Comparison of ENCODE assay signal across 11 mouse cellular contexts in the genomic region with DNA sequence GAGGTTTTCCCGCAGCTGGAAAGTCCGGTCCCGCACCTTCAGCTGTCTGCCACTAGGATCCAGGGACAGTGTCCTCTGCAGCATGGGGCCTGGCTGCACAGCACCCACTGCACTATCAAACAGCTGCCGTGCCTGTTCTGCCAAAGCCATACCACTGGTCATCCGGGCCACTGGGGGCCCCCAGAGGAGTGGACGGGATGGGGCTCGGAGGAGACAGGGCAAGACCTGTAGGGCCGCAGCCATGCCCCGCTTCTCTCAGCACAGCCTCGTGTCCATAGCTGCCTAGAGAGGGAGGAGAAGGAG. TPM values are rescaled to one million over a fixed set of nuclear protein-coding genes. Genes with fewer than 3 reads are reported as not detected.
DNase-seq lines count a peak whose midpoint lies in the region; ATAC-seq and TF ChIP-seq lines count a peak whose summit lies in the region.
"Had no signal": no experiment of that assay in that cellular context is flagged by ENCODE, and none has a peak within 500 bp of the region (broad histone marks: within the 10 kb centered on the region; RNA-seq: fewer than 3 reads in every experiment).

No protein-coding gene starts in this region.

- 0 out of 2 replicates have a peak, but pooled peaks have one; percentile 1 for ATAC-seq in kidney, postnatal 0 days (replicated peaks; ENCODE audit: low FRiP score, low read depth)
- peak; percentile 24 for ATAC-seq in liver, postnatal 0 days
- ATAC-seq: inflammation-experienced regulatory T-cells, adult 6 months had no signal

- peak overlapping the region; percentile 27; the same call in 1 of the 2 replicates for H3K4me2 ChIP-seq in kidney, postnatal 0 days (ENCODE audit: low read length)
- peak overlapping the region; percentile 52 for H3K4me2 ChIP-seq in liver, postnatal 0 days (ENCODE audit: low read depth, low read length)

- intact Hi-C loops in heart, postnatal 10 days (cut with DNase I), result loop anchor here (5.0 kb wide), 1 partner anchor 125 kb away; the partner anchor contains the start of gene Poc1a

- no peaks in the 10 kb centered on the region for H3K36me3 ChIP-seq in kidney, postnatal 0 days (ENCODE audit: insufficient read depth, low read length)
- H3K36me3 ChIP-seq in liver, postnatal 0 days (replicated peaks; ENCODE audit: insufficient read depth, low read length), result no peaks in the 10 kb centered on the region; the same call in 1 of the 2 replicates

- H3K4me1 ChIP-seq in kidney, postnatal 0 days (replicated peaks; ENCODE audit: insufficient read depth, low read length), result no peaks in the 10 kb centered on the region; the same call in 1 of the 2 replicates
- peaks cover 11% of the 10 kb centered on the region for H3K4me1 ChIP-seq in liver, postnatal 0 days (ENCODE audit: insufficient read depth)

- H3K9ac ChIP-seq in kidney, postnatal 0 days (ENCODE audit: low read depth, low read length), result 0 out of 2 replicates have a peak overlapping the region, but pooled peaks have one; percentile 40
- H3K9ac ChIP-seq in liver, postnatal 0 days (replicated peaks), result peak overlapping the region; percentile 69

- TF ChIP-seq EP300 in liver, postnatal 0 days (IDR thresholded peaks at IDR 0.05; ENCODE audit: low read depth), result no peak

- no peak overlapping the region for H3K4me3 ChIP-seq in kidney, postnatal 0 days (replicated peaks; ENCODE audit: low read depth, low read length)
- H3K4me3 ChIP-seq in liver, postnatal 0 days (ENCODE audit: low read depth, low read length), result peak overlapping the region; percentile 35

- no peaks in the 10 kb centered on the region for H3K27me3 ChIP-seq in kidney, postnatal 0 days (ENCODE audit: insufficient read depth, low read length)
- H3K27me3 ChIP-seq in liver, postnatal 0 days (ENCODE audit: insufficient read depth, low read length), result no peaks in the 10 kb centered on the region

- peak; percentile 82 for DNase-seq in heart, adult 11 months
- no peak for DNase-seq in heart, postnatal 10 days
- no peak for DNase-seq in kidney, postnatal 0 days (ENCODE audit: low spot score)
- DNase-seq in kidney, postnatal 14 days, result no peak
- peak; percentile 48 for DNase-seq in kidney, postnatal 10 days
- no peak for DNase-seq in liver, postnatal 0 days
- no peak for DNase-seq in adrenal gland, adult 18-20 months (ENCODE audit: low spot score in 2 of 2)
- DNase-seq: cerebellum, adult 11 months; lung, adult 2 months; thymus, adult 18-20 months had no signal

- WGBS in kidney, postnatal 0 days, result 87% methylated on average over 10 of the region's 10 CpGs
- 72% methylated on average over 10 of the region's 10 CpGs for WGBS in liver, postnatal 0 days (ENCODE audit: insufficient replicate concordance)

- H3K9me3 ChIP-seq in kidney, postnatal 0 days (replicated peaks; ENCODE audit: low read length), result no peaks in the 10 kb centered on the region
- H3K9me3 ChIP-seq in liver, postnatal 0 days (ENCODE audit: low read length), result no peaks in the 10 kb centered on the region

- H3K27ac ChIP-seq in kidney, postnatal 0 days, result peak overlapping the region; percentile 77
- H3K27ac ChIP-seq in liver, postnatal 0 days (ENCODE audit: low read depth), result peak overlapping the region; percentile 93

- TF ChIP-seq CTCF in kidney, postnatal 0 days (IDR thresholded peaks at IDR 0.05; ENCODE audit: low read depth), result no peak; the same call in 1 of the 2 replicates
- no peak for TF ChIP-seq CTCF in liver, postnatal 0 days (IDR thresholded peaks at IDR 0.05; ENCODE audit: low read depth)

RNA-seq across cellular contexts. Expression of gene Glyctk, which starts 0.4 kb away (rescaled TPM):
- total RNA-seq in heart, postnatal 10 days (2021), result 1 to 10 TPM; 1.7 to 1.8 TPM
- polyA plus RNA-seq in kidney, postnatal 0 days (2015; fragmentation: Nextera tagmentation; extraction: Ambion mirVana), result 11.5 and 14.4 TPM in 2 replicates
- polyA plus RNA-seq in liver, postnatal 0 days (2015; fragmentation: Nextera tagmentation; extraction: Ambion mirVana), result 41.4 and 46.5 TPM in 2 replicates
- 1 to 10 TPM; 1.9 to 2.7 TPM for total RNA-seq in adrenal gland, adult 18-20 months (2021)

RNA-seq across cellular contexts. Expression of gene Wdr82, which starts 13.2 kb away (rescaled TPM):
- 10 to 100 TPM; 72.2 to 81.4 TPM for total RNA-seq in heart, postnatal 10 days (2021)
- 16.9 and 18.5 TPM in 2 replicates for polyA plus RNA-seq in kidney, postnatal 0 days (2015; fragmentation: Nextera tagmentation; extraction: Ambion mirVana)
- 5.3 and 5.7 TPM in 2 replicates for polyA plus RNA-seq in liver, postnatal 0 days (2015; fragmentation: Nextera tagmentation; extraction: Ambion mirVana)
- 10 to 100 TPM; 73.7 to 81.6 TPM for total RNA-seq in adrenal gland, adult 18-20 months (2021)

RNA-seq across cellular contexts. Expression of gene Ppm1m, which starts 42.0 kb away (rescaled TPM):
- total RNA-seq in heart, postnatal 10 days (2021), result 10 to 100 TPM; 15.4 to 19.5 TPM
- 33.2 and 35.5 TPM in 2 replicates for polyA plus RNA-seq in kidney, postnatal 0 days (2015; fragmentation: Nextera tagmentation; extraction: Ambion mirVana)
- 11.0 and 11.1 TPM in 2 replicates for polyA plus RNA-seq in liver, postnatal 0 days (2015; fragmentation: Nextera tagmentation; extraction: Ambion mirVana)
- 100 to 1,000 TPM; 105 to 110 TPM for total RNA-seq in adrenal gland, adult 18-20 months (2021)

RNA-seq across cellular contexts. Expression of gene Twf2, which starts 45.3 kb away (rescaled TPM):
- total RNA-seq in heart, postnatal 10 days (2021), result 100 to 1,000 TPM; 112 to 132 TPM
- polyA plus RNA-seq in kidney, postnatal 0 days (2015; fragmentation: Nextera tagmentation; extraction: Ambion mirVana), result 44.0 and 51.1 TPM in 2 replicates
- polyA plus RNA-seq in liver, postnatal 0 days (2015; fragmentation: Nextera tagmentation; extraction: Ambion mirVana), result 22.4 and 23.0 TPM in 2 replicates
- 10 to 100 TPM; 41.1 to 78.7 TPM for total RNA-seq in adrenal gland, adult 18-20 months (2021)

Comparison
In these comparisons a context has a peak if more than half of its experiments do, and no peak if none do; other contexts are left out.
1. DNase-seq: peak in heart, adult 11 months (single experiment) and kidney, postnatal 10 days (single experiment); none in heart, postnatal 10 days (0 of 2), kidney, postnatal 0 days (single experiment), kidney, postnatal 14 days (single experiment), liver, postnatal 0 days (single experiment) and adrenal gland, adult 18-20 months (0 of 2).
2. RNA of gene Ppm1m, which starts 42.0 kb away (total RNA-seq): 105 to 110 TPM in adrenal gland, adult 18-20 months; 15.4 to 19.5 TPM in heart, postnatal 10 days; every median in the first group is over 4 times any median in the second.